Mouse (Mus musculus) large intestine, adult 2 months (tissue): ENCODE data around the gene Wdr70. TPM values are rescaled to one million over a fixed set of nuclear protein-coding genes. Genes with fewer than 3 reads are reported as not detected.

Experiments used
- DNase-seq: peaks from one replicate; pipeline ENCODE4 v3.0.0-alpha.2; 2012; ENCODE audit warnings: low read depth, low spot score
- WGBS: fragments of 180-500 bp; shearing (Covaris S2); methylation state at CpG from one replicate; pipeline ENCODE4 v1.1.7; 2018; 5-methylcytosine and 5-hydroxymethylcytosine counted together
- polyA plus RNA-seq: library from polyadenylated mRNA; depleted of rRNA; stranded (reverse); fragments of >200 nt; gene quantifications from 2 replicates; pipeline ENCODE4 v1.2.3, GENCODE M21; 2012

Gene Wdr70
- polyA plus RNA-seq, 1 experiment = 9.0 TPM

DNA sequence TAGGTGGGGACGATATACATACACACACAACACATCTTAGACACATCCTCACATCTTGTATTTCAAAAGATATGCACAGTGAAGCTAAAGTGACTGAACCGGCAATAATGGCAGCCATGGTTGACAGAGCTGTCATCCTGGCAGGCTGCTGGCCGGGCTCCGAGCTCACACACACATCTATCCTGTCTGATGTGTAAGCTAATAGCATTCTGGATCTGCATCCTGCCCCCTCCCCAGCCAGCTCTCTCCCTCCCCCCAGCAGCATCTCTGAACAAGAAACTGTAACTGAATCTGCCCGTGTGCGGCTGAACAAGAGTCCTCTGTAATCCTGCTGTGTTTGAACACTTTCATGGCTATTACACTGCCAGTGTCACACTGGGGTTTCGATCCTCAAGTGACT is 219.1 kb downstream of the Wdr70 start:
- WGBS = 93% methylated on average over 7 of the region's 7 CpGs
- no peak for DNase-seq

DNA sequence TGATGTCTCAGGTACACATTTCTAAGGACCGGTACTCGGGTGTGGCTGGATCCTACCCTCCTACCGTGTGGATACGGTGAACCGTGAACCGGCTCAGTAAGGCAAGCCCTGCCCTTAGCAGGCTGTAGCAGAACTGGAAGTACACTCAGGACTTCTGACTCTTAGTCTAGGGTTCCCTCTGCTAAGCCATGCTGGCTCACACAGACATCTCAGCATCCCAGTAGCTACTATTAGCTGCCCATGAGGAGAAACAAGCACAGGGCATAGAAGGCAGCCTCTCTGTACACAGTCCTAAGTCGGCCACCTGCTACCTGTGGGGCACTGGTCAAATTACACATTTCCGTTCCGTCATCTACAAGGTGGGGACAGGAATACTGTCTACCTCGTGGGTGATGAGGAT is 220.1 kb downstream of the Wdr70 start:
- 83% methylated on average over 10 of the region's 10 CpGs for WGBS
- DNase-seq = no peak

DNA sequence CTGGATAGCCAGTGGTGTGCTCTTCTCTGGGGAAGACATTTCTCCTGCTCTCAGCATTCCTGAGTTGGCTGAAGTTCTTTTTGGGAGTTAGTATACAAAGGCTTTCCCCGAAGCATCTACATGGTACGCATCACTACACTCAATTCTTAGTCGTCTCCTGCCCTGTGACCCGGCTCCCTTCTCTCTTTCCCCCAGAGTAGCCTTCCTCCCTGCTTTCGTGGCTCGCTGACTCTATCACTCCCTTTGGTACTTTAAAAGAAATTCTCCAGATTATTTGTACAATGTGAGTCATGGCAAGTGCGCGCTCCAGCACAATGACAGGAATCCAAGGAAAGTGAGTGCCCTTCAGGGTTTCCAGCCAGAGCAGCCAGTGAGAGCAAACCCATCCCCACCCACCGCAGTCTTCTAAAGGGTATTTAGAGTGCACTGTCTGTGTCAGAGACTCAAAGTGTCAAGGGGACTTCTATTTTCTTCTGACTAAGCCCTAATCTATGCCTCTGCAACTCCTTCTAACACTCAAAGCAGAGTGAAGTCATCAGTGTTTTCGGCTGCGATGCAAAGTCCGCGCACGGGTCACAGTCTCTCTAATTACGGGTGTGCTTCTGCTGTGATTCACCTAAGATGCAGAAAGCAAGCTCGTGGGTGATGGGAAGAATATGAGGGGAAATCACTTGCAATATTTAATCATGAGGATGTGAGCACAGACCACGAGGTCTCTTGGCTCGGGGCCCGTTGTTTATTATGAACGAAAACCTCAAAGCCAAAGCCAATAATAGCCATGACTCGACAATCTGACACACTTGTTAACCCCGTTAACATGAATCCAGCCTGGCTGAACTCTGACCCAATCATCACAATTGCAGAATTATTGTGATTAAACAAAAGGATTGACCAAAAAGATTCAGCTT is 221.2 kb downstream of the Wdr70 start:
- WGBS = 71% methylated on average over 22 of the region's 22 CpGs
- no peak for DNase-seq

DNA sequence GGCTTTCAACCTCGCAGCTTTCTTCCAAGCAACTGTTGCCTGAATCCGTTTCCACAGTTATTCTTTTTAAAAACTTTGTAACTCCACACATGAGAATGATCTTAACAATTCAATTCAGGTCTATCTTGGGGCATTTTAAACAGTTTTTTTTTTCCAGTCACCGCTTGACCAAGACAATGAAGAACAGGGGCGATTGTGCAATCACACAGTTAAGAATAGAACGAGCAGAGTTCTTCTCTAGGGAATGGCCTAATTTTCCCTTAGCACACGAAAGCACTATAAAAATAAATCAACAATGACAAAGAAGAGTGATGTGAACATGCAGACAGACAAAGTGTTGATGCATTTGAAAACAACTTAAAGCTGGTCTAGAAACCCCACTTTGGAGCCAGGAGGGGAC is 223.1 kb downstream of the Wdr70 start:
- 67% methylated on average over 6 of the region's 6 CpGs for WGBS

DNA sequence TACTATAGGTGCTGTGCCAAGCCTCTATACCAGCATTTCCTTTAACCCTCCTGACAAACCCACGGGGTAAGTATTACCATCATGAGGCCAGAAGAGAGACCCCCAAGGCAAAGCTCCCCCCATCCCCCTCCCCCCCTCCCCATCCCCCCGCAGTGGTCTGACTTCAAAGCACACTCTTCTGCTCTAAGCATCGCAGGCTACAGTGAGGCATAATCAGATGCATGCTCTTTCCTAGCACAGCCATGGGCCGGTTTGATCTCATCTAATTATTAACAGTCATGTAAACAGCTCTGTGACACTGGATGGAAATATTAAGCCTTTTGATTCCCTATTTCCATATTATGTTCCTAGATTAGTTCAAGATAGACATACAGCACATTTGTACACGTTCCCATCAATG is 226.5 kb downstream of the Wdr70 start:
- no peak for DNase-seq
- WGBS = 77% methylated on average over 5 of the region's 5 CpGs

More for the DNA sequence above, 223.1 kb downstream of the Wdr70 start:
- no peak for DNase-seq

DNA sequence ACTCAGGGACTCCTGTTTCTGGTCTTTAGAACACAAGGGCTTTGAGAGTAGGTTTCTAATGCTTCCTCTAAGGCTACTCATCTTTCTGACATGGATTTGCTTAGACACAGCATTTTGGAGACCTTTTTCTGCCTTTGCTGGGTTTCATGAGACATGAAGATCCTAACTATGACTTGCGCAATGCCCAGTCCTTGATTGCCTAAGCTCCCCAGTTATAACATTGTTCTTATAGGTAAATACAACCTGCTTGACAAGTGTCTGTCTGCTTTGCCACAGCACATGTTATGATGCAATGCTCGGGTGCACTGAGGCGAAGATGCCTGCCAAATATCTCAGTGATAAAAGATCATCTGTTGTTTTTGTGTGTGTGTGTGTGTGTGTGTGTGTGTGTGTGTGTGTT is 233.7 kb downstream of the Wdr70 start:
- DNase-seq = no peak
- 73% methylated on average over 3 of the region's 3 CpGs for WGBS

DNA sequence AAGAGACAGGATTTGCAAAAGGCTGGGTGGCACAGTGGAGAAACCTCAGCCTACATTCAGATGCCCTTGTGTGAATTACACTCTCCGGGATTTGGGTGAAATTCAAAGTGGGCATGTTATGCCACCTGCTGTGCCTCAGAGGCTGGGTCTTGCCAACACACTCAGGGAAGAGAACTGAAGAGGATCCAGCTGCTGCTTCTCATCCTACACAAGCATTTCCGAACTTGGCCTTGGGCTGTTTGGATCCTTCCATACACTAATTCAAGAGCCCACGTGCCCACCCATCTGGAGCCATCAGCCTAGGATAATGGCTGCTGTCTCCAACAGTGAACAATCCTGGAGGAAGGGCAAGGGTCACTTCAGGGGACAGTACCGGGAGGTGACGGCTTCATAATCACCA is 235.7 kb downstream of the Wdr70 start:
- 55% methylated on average over 5 of the region's 5 CpGs for WGBS
- no peak for DNase-seq

DNA sequence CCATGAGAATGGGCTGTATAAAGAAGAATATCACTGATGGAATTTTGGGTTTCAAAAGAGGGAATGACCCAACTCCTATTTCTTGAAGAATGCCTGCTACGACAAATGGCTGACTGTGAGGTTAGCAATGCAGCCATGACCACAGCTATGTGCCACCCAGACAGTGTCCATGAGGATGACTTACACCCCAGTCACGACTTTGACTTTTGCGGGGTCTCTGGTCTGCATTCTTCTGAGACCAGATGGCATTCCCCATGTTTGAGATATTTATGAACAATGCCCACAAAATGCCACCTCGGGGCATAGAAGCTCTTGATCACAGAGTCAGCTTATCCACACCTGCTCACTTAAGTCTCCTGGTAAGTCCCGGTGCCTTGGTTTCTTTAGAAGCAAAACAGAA is 236.1 kb downstream of the Wdr70 start:
- WGBS = 85% methylated on average over 5 of the region's 5 CpGs

DNA sequence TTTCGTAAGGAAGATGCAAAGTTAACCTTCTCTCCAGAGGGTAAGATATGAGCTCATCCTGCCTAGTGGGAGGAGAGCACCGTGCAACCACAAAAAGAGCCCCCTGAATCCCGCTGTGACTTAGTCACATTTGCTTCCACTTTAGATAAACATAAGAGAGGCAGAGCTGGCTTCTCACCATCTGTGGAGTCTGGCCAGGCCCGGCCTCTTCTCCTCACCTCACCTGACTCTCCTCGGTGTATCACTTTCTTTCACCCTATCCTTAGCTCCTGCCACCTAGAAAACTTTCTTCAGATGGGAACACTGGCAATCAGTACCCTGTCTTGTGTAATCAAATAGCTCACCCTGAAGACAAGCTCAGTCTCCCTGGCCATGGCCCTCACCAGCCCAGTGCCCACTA is 240.2 kb downstream of the Wdr70 start:
- WGBS = 73% methylated on average over 5 of the region's 5 CpGs
- no peak for DNase-seq

More for the DNA sequence above, 236.1 kb downstream of the Wdr70 start:
- no peak for DNase-seq

DNA sequence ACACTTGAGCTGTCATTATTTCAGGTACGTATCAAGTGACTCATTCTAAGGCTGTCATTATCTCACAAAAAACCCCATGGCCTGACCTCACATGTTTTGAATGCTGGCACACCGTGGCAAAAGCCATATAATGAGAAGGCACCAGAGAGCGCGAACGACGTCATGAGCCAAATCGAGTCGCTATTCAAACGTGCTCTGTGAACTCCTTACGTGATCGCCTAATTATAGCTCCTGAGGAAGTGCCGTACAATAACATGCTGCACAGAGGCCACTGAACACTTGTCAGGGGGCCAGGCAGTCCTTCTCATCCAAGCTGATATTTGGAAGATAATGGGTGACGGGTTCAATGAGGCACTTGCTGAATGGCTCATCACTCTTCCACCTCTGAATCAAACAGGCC is 241.6 kb downstream of the Wdr70 start:
- WGBS = 76% methylated on average over 13 of the region's 13 CpGs
- DNase-seq = no peak

DNA sequence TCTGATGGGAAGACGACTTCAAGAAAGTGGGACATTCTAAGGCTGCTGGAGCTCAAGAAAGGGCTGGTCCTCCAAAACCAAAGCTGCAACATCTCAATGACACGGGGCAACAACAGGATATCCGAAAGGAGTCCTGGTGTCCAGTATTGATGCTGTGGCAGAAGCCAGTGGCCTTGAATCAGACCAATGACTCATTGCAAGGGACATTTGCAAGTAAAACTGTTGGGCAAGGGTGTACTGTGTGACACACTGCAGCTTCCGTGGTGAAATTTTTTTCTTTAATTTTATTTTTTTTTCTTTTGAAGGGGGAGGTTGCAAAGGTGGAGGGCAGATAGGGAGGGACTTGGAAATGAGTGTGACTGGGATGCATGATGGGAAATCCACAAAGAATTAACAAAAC is 256.6 kb downstream of the Wdr70 start:
- WGBS = 80% methylated on average over 4 of the region's 4 CpGs
- no peak for DNase-seq

DNA sequence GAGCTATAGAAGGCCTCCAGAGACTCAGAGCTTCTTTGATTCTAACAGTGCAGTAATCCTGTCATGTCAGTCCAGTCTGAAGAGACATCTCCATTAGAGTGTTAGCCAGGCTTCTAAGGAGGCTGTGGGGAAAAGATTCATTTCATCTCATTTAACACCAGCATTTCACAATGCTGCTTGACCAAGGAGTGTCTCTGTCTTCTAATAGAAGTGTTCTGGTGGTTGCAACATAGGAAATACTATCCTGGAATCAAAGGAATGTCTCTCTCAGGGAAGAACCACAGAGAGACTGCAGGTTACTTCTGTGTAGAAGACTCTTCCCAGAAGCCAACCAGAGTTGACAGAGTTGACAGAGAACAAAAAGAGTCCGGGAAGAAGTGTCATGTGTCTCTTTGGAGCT is 257.3 kb downstream of the Wdr70 start:
- DNase-seq = no peak
- WGBS = 79% methylated on average over 1 of the region's 1 CpGs

DNA sequence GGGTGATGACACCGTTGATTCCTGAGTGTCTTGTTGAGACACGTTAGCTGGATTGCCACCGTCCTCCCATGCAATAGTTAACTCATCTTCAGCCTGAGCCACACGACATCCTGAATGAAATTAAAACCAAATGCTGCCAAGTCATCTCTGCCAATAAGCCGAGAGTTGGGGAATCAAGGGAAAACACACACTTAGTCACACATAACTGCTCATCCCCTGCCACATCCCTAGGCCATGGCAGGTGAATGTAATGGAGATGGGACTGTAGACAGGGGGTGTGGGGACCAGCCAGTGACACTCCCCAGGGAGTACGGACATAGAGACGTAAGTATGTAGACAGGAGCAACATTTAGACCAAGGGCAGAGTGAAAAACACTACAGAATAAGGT is 260.1 kb downstream of the Wdr70 start:
- WGBS = 65% methylated on average over 7 of the region's 7 CpGs

DNA sequence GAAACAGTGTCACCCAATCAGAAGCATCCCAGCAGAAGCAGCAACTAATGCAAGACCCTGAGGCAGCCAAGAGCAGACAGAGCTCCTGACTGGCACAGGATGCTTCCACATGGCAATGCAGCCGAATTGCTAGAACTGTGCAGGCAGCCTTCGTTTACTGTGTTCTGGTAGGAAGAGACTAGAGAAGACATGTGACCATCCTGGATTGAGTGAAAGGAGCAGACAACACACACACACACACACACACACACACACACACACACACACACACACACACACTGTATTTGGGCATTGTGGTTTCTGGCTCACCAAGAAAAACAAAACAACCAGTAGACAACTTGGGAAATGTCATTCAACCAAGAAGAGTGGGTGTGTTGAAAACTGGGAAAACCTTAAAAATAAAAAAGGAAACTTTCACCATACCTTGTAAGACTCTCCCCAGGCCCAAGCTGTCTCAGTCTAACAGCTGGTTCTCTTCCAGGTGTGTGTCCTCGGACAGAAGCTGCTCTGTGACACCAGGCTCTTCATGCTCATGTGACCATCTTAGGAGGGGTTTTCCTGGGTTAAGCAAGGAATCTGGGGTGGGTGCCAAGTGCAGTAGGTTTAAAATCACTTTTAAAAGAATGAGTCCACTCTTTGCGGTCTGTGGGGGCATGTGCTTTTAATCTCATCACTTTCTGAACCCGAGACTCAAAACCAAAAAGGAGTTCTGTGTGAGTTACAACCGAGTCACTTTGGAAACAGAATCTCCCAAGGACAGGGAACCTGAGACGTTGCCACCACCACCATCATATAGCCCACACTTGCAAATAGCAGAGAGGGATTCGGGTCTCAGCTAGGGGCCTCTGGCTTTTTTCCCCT is 260.7 kb downstream of the Wdr70 start:
- WGBS = 55% methylated on average over 8 of the region's 8 CpGs
- DNase-seq = no peak

More for the DNA sequence above, 260.1 kb downstream of the Wdr70 start:
- no peak for DNase-seq

DNA sequence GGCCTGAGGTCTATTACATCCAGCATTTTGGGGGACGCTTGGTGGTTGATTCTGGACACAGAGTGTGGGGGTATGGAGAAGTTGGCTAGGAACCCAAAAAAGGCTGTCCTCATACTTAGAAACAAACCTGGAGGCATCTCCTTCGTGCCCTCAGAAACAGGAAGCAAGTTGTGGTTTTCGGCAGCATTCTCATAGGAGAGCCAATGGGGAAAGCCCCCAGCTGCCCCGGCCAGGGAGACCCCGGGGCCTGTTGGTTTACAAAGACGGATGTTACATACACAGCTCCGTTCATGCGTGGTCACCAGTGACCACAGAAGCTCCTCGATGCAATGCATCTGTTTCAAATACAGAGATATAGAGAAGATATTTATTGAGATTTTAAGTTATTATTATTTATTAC is 263.6 kb downstream of the Wdr70 start:
- WGBS = 82% methylated on average over 9 of the region's 9 CpGs
- DNase-seq = no peak

DNA sequence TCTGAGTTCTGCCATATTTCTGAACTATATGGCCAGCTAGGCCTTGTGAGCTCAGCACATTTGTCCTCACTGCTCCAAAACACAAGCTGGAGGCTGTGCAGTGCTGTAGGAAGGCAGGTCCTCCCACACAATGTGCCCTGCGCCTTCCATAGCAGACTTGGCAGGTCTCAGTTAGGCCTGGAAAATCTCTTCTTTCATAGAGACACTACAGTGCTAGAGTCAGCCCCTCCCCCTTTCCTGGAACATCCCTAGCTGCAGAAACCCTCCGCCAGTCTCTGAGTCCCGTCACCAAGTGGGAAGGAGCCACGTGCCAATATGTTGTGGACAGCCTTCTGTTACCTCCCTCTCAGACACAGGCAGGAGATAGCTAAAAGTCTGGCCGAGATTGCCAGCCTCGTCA is 273.5 kb downstream of the Wdr70 start:
- no peak for DNase-seq
- WGBS = 54% methylated on average over 6 of the region's 6 CpGs

DNA sequence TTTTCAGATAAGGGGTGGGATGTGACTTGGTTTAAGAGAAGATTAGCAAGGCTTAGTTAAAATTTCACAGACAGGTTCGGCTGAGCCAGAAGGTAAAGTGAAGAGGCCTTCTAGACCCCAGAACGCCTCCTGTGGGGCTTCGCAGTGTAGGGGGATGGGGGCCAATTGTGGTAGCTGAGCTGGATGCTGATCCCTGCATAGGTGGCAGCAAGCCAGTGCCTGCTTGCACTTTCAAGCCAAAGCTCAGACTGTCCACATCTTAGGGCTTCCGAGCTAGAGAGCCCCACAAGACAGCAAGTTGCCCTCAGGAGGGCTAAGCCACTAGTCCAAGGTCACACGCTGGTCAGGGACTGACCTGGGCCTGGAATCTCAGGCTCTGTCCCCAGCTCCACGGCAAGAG is 275.1 kb downstream of the Wdr70 start:
- 56% methylated on average over 6 of the region's 6 CpGs for WGBS
- DNase-seq = no peak
